Mouse (Mus musculus): ENCODE measurements around the gene Kcnn3. TPM values are rescaled to one million over a fixed set of nuclear protein-coding genes. Genes with fewer than 3 reads are reported as not detected.

The Kcnn3 gene
- polyA plus RNA-seq, 1 experiment from 2014 or later = 1.1 TPM

- H3K4me1 ChIP-seq = peaks cover 18% of the 10 kb centered on the region
- 83% methylated on average over 6 of the region's 6 CpGs for WGBS
- no peaks in the 10 kb centered on the region for H3K9me3 ChIP-seq
- no peak overlapping the region for H3K4me3 ChIP-seq
- no peaks in the 10 kb centered on the region for H3K36me3 ChIP-seq
- H3K27ac ChIP-seq = no peak overlapping the region
- DNase-seq (ENCODE audit: low spot score) = no peak
- peaks cover 7% of the 10 kb centered on the region; the same call in 1 of the 2 replicates for H3K27me3 ChIP-seq (ENCODE audit: insufficient read depth, poor library complexity, severe bottlenecking)
These were observed 114.0 kb downstream of the Kcnn3 start for GRCm38 (mm10) chr3:89633941-89634340.

- Histone ChIP-seq H3K27ac (no peak overlapping the region), H3K4me3 (no peak overlapping the region), H3K27me3 (ENCODE audit: insufficient read depth, poor library complexity, severe bottlenecking) (peaks cover 7% of the 10 kb centered on the region; the same call in 1 of the 2 replicates), H3K9me3 (no peaks in the 10 kb centered on the region), H3K36me3 (no peaks in the 10 kb centered on the region), H3K4me1 (peaks cover 23% of the 10 kb centered on the region)
- no peak for DNase-seq (ENCODE audit: low spot score)
- WGBS = 43% methylated on average over 3 of the region's 3 CpGs
These were observed 120.8 kb downstream of the Kcnn3 start for GRCm38 (mm10) chr3:89640804-89641203.

- H3K27me3 ChIP-seq (ENCODE audit: insufficient read depth, poor library complexity, severe bottlenecking) = peaks cover 7% of the 10 kb centered on the region; the same call in 1 of the 2 replicates
- no peaks in the 10 kb centered on the region for H3K9me3 ChIP-seq
- H3K4me3 ChIP-seq = no peak overlapping the region
- peaks cover 47% of the 10 kb centered on the region for H3K4me1 ChIP-seq
- H3K36me3 ChIP-seq = no peaks in the 10 kb centered on the region
- no peak for DNase-seq (ENCODE audit: low spot score)
- H3K27ac ChIP-seq = no peak overlapping the region
- WGBS = 48% methylated on average over 8 of the region's 8 CpGs
These were observed 123.4 kb downstream of the Kcnn3 start for GRCm38 (mm10) chr3:89643391-89643790.

- Histone ChIP-seq H3K4me1 (peaks cover 55% of the 10 kb centered on the region), H3K4me3 (no peak overlapping the region), H3K36me3 (no peaks in the 10 kb centered on the region), H3K9me3 (no peaks in the 10 kb centered on the region), H3K27me3 (ENCODE audit: insufficient read depth, poor library complexity, severe bottlenecking) (peaks cover 7% of the 10 kb centered on the region; the same call in 1 of the 2 replicates), H3K27ac (peak overlapping the region; percentile 82)
- 55% methylated on average over 5 of the region's 5 CpGs for WGBS
- DNase-seq (ENCODE audit: low spot score) = no peak
These were observed 126.9 kb downstream of the Kcnn3 start for GRCm38 (mm10) chr3:89646813-89647255.

- Histone ChIP-seq H3K27ac (peak overlapping the region; percentile 82), H3K27me3 (ENCODE audit: insufficient read depth, poor library complexity, severe bottlenecking) (peaks cover 6% of the 10 kb centered on the region; the same call in 1 of the 2 replicates), H3K4me1 (peaks cover 55% of the 10 kb centered on the region), H3K4me3 (no peak overlapping the region), H3K9me3 (no peaks in the 10 kb centered on the region), H3K36me3 (no peaks in the 10 kb centered on the region)
- WGBS = 66% methylated on average over 6 of the region's 6 CpGs
- no peak for DNase-seq (ENCODE audit: low spot score)
These were observed 127.4 kb downstream of the Kcnn3 start for GRCm38 (mm10) chr3:89647268-89647874.

GRCm38 (mm10) chr3:89649890-89650289 lies 129.9 kb downstream of the Kcnn3 start:
- H3K4me3 ChIP-seq = no peak overlapping the region
- no peaks in the 10 kb centered on the region for H3K27me3 ChIP-seq (ENCODE audit: insufficient read depth, poor library complexity, severe bottlenecking)
- H3K9me3 ChIP-seq = no peaks in the 10 kb centered on the region
- H3K36me3 ChIP-seq = no peaks in the 10 kb centered on the region
- no peak for DNase-seq (ENCODE audit: low spot score)
- 88% methylated on average over 7 of the region's 7 CpGs for WGBS
- H3K4me1 ChIP-seq = peaks cover 42% of the 10 kb centered on the region
- H3K27ac ChIP-seq = no peak overlapping the region

GRCm38 (mm10) chr3:89653231-89653954 lies 133.4 kb downstream of the Kcnn3 start:
- H3K4me1 ChIP-seq = peaks cover 13% of the 10 kb centered on the region; the same call in 1 of the 2 replicates
- H3K27ac ChIP-seq = no peak overlapping the region
- 80% methylated on average over 12 of the region's 12 CpGs for WGBS
- no peaks in the 10 kb centered on the region for H3K36me3 ChIP-seq
- no peaks in the 10 kb centered on the region for H3K27me3 ChIP-seq (ENCODE audit: insufficient read depth, poor library complexity, severe bottlenecking)
- H3K9me3 ChIP-seq = no peaks in the 10 kb centered on the region
- H3K4me3 ChIP-seq = no peak overlapping the region
- DNase-seq (ENCODE audit: low spot score) = no peak

GRCm38 (mm10) chr3:89657092-89657491 lies 137.1 kb downstream of the Kcnn3 start:
- WGBS = 83% methylated on average over 5 of the region's 5 CpGs
- H3K27me3 ChIP-seq (ENCODE audit: insufficient read depth, poor library complexity, severe bottlenecking) = no peaks in the 10 kb centered on the region

GRCm38 (mm10) chr3:89658457-89658856 lies 138.5 kb downstream of the Kcnn3 start:
- Histone ChIP-seq H3K4me3 (no peak overlapping the region), H3K27ac (no peak overlapping the region), H3K4me1 (peaks cover 13% of the 10 kb centered on the region), H3K9me3 (no peaks in the 10 kb centered on the region), H3K27me3 (ENCODE audit: insufficient read depth, poor library complexity, severe bottlenecking) (no peaks in the 10 kb centered on the region), H3K36me3 (no peaks in the 10 kb centered on the region)
- no peak for DNase-seq (ENCODE audit: low spot score)

More at GRCm38 (mm10) chr3:89657092-89657491, 137.1 kb downstream of the Kcnn3 start:
- no peak for DNase-seq (ENCODE audit: low spot score)
- Histone ChIP-seq H3K27ac (no peak overlapping the region), H3K36me3 (no peaks in the 10 kb centered on the region), H3K4me3 (no peak overlapping the region), H3K9me3 (no peaks in the 10 kb centered on the region), H3K4me1 (peaks cover 11% of the 10 kb centered on the region)

GRCm38 (mm10) chr3:89659938-89660620 lies 140.1 kb downstream of the Kcnn3 start:
- Histone ChIP-seq H3K36me3 (no peaks in the 10 kb centered on the region), H3K27ac (peak overlapping the region; percentile 3; the same call in 1 of the 2 replicates), H3K4me3 (no peak overlapping the region), H3K9me3 (no peaks in the 10 kb centered on the region), H3K27me3 (ENCODE audit: insufficient read depth, poor library complexity, severe bottlenecking) (no peaks in the 10 kb centered on the region), H3K4me1 (peaks cover 24% of the 10 kb centered on the region)
- 58% methylated on average over 11 of the region's 11 CpGs for WGBS
- DNase-seq (ENCODE audit: low spot score) = no peak

GRCm38 (mm10) chr3:89664808-89665207 lies 144.8 kb downstream of the Kcnn3 start:
- H3K27ac ChIP-seq = no peak overlapping the region
- H3K4me1 ChIP-seq = peaks cover 43% of the 10 kb centered on the region
- H3K4me3 ChIP-seq = no peak overlapping the region
- no peak for DNase-seq (ENCODE audit: low spot score)
- no peaks in the 10 kb centered on the region for H3K36me3 ChIP-seq
- WGBS = 57% methylated on average over 12 of the region's 12 CpGs
- no peaks in the 10 kb centered on the region for H3K9me3 ChIP-seq
- H3K27me3 ChIP-seq (ENCODE audit: insufficient read depth, poor library complexity, severe bottlenecking) = peaks cover 5% of the 10 kb centered on the region; the same call in 1 of the 2 replicates

GRCm38 (mm10) chr3:89667131-89667530 lies 147.2 kb downstream of the Kcnn3 start:
- H3K27ac ChIP-seq = peak overlapping the region; percentile 42; the same call in 1 of the 2 replicates
- H3K4me3 ChIP-seq = peak overlapping the region; percentile 45
- H3K9me3 ChIP-seq = no peaks in the 10 kb centered on the region
- H3K27me3 ChIP-seq (ENCODE audit: insufficient read depth, poor library complexity, severe bottlenecking) = peaks cover 5% of the 10 kb centered on the region; the same call in 1 of the 2 replicates
- no peaks in the 10 kb centered on the region for H3K36me3 ChIP-seq
- H3K4me1 ChIP-seq = peaks cover 38% of the 10 kb centered on the region
- no peak for DNase-seq (ENCODE audit: low spot score)
- WGBS = 17% methylated on average over 11 of the region's 11 CpGs

- 41% methylated on average over 6 of the region's 6 CpGs for WGBS
- no peak for DNase-seq (ENCODE audit: low spot score)
- Histone ChIP-seq H3K27ac (no peak overlapping the region), H3K36me3 (no peaks in the 10 kb centered on the region), H3K4me1 (peaks cover 17% of the 10 kb centered on the region), H3K9me3 (no peaks in the 10 kb centered on the region), H3K4me3 (no peak overlapping the region), H3K27me3 (ENCODE audit: insufficient read depth, poor library complexity, severe bottlenecking) (no peaks in the 10 kb centered on the region)
These were observed 151.4 kb downstream of the Kcnn3 start for GRCm38 (mm10) chr3:89671334-89671733.
